Mouse (Mus musculus) urinary bladder, adult 2 months (tissue): ENCODE data around the gene Bcl2a1c. TPM values are rescaled to one million over a fixed set of nuclear protein-coding genes. Genes with fewer than 3 reads are reported as not detected.
A peak's percentile ranks its signal among the peaks of the same experiment; 100 is the strongest.
"Not testable (repeated sequence)": the region's sequence is repeated elsewhere in the genome, so short reads cannot be mapped to it uniquely, and the experiment has no call there.

Experiments used
- DNase-seq: peaks from one replicate; pipeline ENCODE4 v3.0.0; 2022; ENCODE audit warnings: low spot score
- polyA plus RNA-seq: library from polyadenylated mRNA; depleted of rRNA; stranded (reverse); fragments of >200 nt; gene quantifications from 2 replicates; pipeline ENCODE4 v1.2.3, GENCODE M21; 2012; rRNA removed

Gene Bcl2a1c
- not detected in 2 replicates for polyA plus RNA-seq

- not testable (repeated sequence) for DNase-seq
Observed at GRCm38 (mm10) chr9:114329855-114330254, at the start of gene Bcl2a1c. Gene Bcl2a1c, plus strand, starts transcription at chr9:114330135.

GRCm38 (mm10) chr9:114305957-114306356 is 24.0 kb upstream of the Bcl2a1c start:
- DNase-seq: not testable (repeated sequence)

- not testable (repeated sequence) for DNase-seq
Observed at GRCm38 (mm10) chr9:114311752-114312151, 18.2 kb upstream of the Bcl2a1c start.

- DNase-seq: no peak
Observed at GRCm38 (mm10) chr9:114318021-114318420, 11.9 kb upstream of the Bcl2a1c start.

- no peak for DNase-seq
Observed at GRCm38 (mm10) chr9:114326011-114326748, 3.8 kb upstream of the Bcl2a1c start.

GRCm38 (mm10) chr9:114328332-114328731 is 1.6 kb upstream of the Bcl2a1c start:
- not testable (repeated sequence) for DNase-seq

- DNase-seq: peak; percentile 61
Observed at GRCm38 (mm10) chr9:114367783-114368470, 38.0 kb downstream of the Bcl2a1c start.

- DNase-seq: no peak
Observed at GRCm38 (mm10) chr9:114368471-114368858, 38.5 kb downstream of the Bcl2a1c start.

GRCm38 (mm10) chr9:114369389-114369788 is 39.5 kb downstream of the Bcl2a1c start:
- not testable (repeated sequence) for DNase-seq

GRCm38 (mm10) chr9:114371717-114372116 is 41.8 kb downstream of the Bcl2a1c start:
- not testable (repeated sequence) for DNase-seq

GRCm38 (mm10) chr9:114375276-114375962 is 45.5 kb downstream of the Bcl2a1c start:
- no peak for DNase-seq

GRCm38 (mm10) chr9:114377168-114377567 is 47.2 kb downstream of the Bcl2a1c start:
- no peak for DNase-seq

- DNase-seq: no peak
Observed at GRCm38 (mm10) chr9:114379871-114380270, 49.9 kb downstream of the Bcl2a1c start.

Other genes with a start within 250 kb of the Bcl2a1c start
- 93.7 and 105 TPM in 2 replicates for gene Crtap, start 60.5 kb downstream of the Bcl2a1c start, polyA plus RNA-seq
- gene Glb1, start 70.9 kb downstream of the Bcl2a1c start, polyA plus RNA-seq: 31.6 and 32.3 TPM in 2 replicates
- gene Tmppe, start 71.0 kb downstream of the Bcl2a1c start, polyA plus RNA-seq: 5.0 and 5.8 TPM in 2 replicates
- gene Ccr4, start 174.8 kb downstream of the Bcl2a1c start, polyA plus RNA-seq: 0.91 and 1.7 TPM in 2 replicates
- 0.10 TPM in 1 of 2 replicates, not detected in the other for gene C130032M10Rik, start 185.6 kb downstream of the Bcl2a1c start, polyA plus RNA-seq
- gene Trim71, start 234.2 kb downstream of the Bcl2a1c start, polyA plus RNA-seq: 0.23 and 0.28 TPM in 2 replicates